Mouse (Mus musculus) embryonic facial prominence, embryonic 15.5 days (tissue): Measurements from ENCODE around the gene Tac1. TPM values are rescaled to one million over a fixed set of nuclear protein-coding genes. Genes with fewer than 3 reads are reported as not detected.
"Not testable (repeated sequence)": the region's sequence is repeated elsewhere in the genome, so short reads cannot be mapped to it uniquely, and the experiment has no call there.

ENCODE experiments used
- ATAC-seq: fragments of 200-750 bp; cut with Nextera tagmentation; 2 replicates; pipeline ENCODE4 v1.8.0; 2017; ENCODE audit warnings: low read depth, moderate TSS enrichment; ENCODE audit not compliant: insufficient number of reproducible peaks, low FRiP score, low TSS enrichment
- H3K27ac ChIP-seq: fragments of 300-500 bp; sonication (generic); replicated peaks from 2 replicates; pipeline ENCODE4 v1.5.1; 2015; ENCODE audit warnings: mild to moderate bottlenecking, inconsistent platforms
- H3K27me3 ChIP-seq: fragments of 300-500 bp; sonication (generic); 2 replicates; pipeline ENCODE4 v1.6.1; 2015; ENCODE audit warnings: inconsistent platforms
- H3K36me3 ChIP-seq: fragments of 300-500 bp; sonication (generic); 2 replicates; pipeline ENCODE4 v1.6.1; 2015; ENCODE audit warnings: mild to moderate bottlenecking, inconsistent platforms
- H3K4me1 ChIP-seq: fragments of 300-500 bp; sonication (generic); 2 replicates; pipeline ENCODE4 v1.6.1; 2015; ENCODE audit warnings: inconsistent platforms
- H3K4me2 ChIP-seq: fragments of 300-500 bp; sonication (generic); replicated peaks from 2 replicates; pipeline ENCODE4 v1.6.1; 2015; ENCODE audit warnings: mild to moderate bottlenecking, inconsistent platforms
- H3K4me3 ChIP-seq: fragments of 300-500 bp; sonication (generic); replicated peaks from 2 replicates; pipeline ENCODE4 v1.5.1; 2015; ENCODE audit warnings: mild to moderate bottlenecking, inconsistent platforms
- H3K9ac ChIP-seq: fragments of 300-500 bp; sonication (generic); 2 replicates; pipeline ENCODE4 v1.6.1; 2015; ENCODE audit warnings: inconsistent platforms
- H3K9me3 ChIP-seq: fragments of 300-500 bp; sonication (generic); replicated peaks from 2 replicates; pipeline ENCODE4 v1.6.1; 2016; ENCODE audit warnings: inconsistent platforms
- whole genome bisulfite sequencing: fragments of 180-500 bp; shearing (Covaris S2); methylation state at CpG from one replicate; pipeline ENCODE4 v1.1.7; 2015; 5-methylcytosine and 5-hydroxymethylcytosine counted together
- polyA plus RNA-seq: library from polyadenylated mRNA; unstranded; fragments of >200 nt; fragmentation: Nextera tagmentation; extraction: Ambion mirVana; gene quantifications from 2 replicates; pipeline ENCODE4 v1.2.1, GENCODE M21; 2015

Tac1 gene
- polyA plus RNA-seq, 1 experiment from 2014 or later = 8.4 TPM

GRCm38 (mm10) chr6:7601353-7602094 is 46.8 kb downstream of the Tac1 start:
- Histone ChIP-seq H3K4me2 (no peak overlapping the region), H3K9me3 (no peaks in the 10 kb centered on the region), H3K4me3 (no peak overlapping the region), H3K4me1 (no peaks in the 10 kb centered on the region), H3K27me3 (no peaks in the 10 kb centered on the region), H3K27ac (no peak overlapping the region), H3K36me3 (no peaks in the 10 kb centered on the region), H3K9ac (no peak overlapping the region)
- 80% methylated on average over 4 of the region's 4 CpGs for WGBS
- ATAC-seq = no peak

GRCm38 (mm10) chr6:7613676-7614075 is 59.0 kb downstream of the Tac1 start:
- 91% methylated on average over 19 of the region's 19 CpGs for WGBS

More at GRCm38 (mm10) chr6:7613676-7614075, 59.0 kb downstream of the Tac1 start:
- not testable (repeated sequence) for H3K9ac ChIP-seq, H3K4me1 ChIP-seq, H3K9me3 ChIP-seq, H3K27ac ChIP-seq, H3K36me3 ChIP-seq, H3K27me3 ChIP-seq, ATAC-seq, H3K4me2 ChIP-seq, H3K4me3 ChIP-seq

Other genes starting within 250 kb of the Tac1 start
- gene Asns, start 138.4 kb downstream of the Tac1 start, polyA plus RNA-seq = 42.7 and 43.3 TPM in 2 replicates